Mouse (Mus musculus) monocyte, adult 2 months (primary cell): ENCODE results near the gene E4f1.

Source experiments
- DNase-seq, 2 experiments: peaks; one replicate each; pipeline ENCODE4 v3.0.0; 2022; ENCODE audit warnings: low spot score in 2 of 2, low read depth in 1 of 2

The E4f1 gene

GRCm38 (mm10) chr17:24483495-24483894 is 13.4 kb upstream of the E4f1 start:
- DNase-seq, result no peak

GRCm38 (mm10) chr17:24481027-24481815 is 11.1 kb upstream of the E4f1 start:
- DNase-seq, result no peak

GRCm38 (mm10) chr17:24480201-24480826 is 10.2 kb upstream of the E4f1 start:
- no peak for DNase-seq

- no peak for DNase-seq
These were observed 9.3 kb upstream of the E4f1 start for GRCm38 (mm10) chr17:24479431-24479830.

GRCm38 (mm10) chr17:24478663-24479380 is 8.7 kb upstream of the E4f1 start, which contains the start of gene Mlst8:
TSS of gene Mlst8 (minus strand) at chr17:24479078.
- peak; percentile 89 to 96 for DNase-seq

GRCm38 (mm10) chr17:24477985-24478600 is 8.0 kb upstream of the E4f1 start:
- no peak for DNase-seq

- no peak for DNase-seq
These were observed 7.2 kb upstream of the E4f1 start for GRCm38 (mm10) chr17:24477053-24477984.

- DNase-seq, result no peak
These were observed 6.1 kb upstream of the E4f1 start for GRCm38 (mm10) chr17:24476022-24476776.

GRCm38 (mm10) chr17:24475586-24475985 is 5.5 kb upstream of the E4f1 start:
- DNase-seq, result no peak

GRCm38 (mm10) chr17:24474557-24474956 is 4.4 kb upstream of the E4f1 start:
- no peak for DNase-seq

- DNase-seq, result no peak
These were observed 3.6 kb upstream of the E4f1 start, which contains the start of gene Bricd5 for GRCm38 (mm10) chr17:24473612-24474275. TSS of gene Bricd5 (plus strand) at chr17:24473884.

GRCm38 (mm10) chr17:24472512-24472911 is 2.4 kb upstream of the E4f1 start:
- no peak for DNase-seq

- no peak for DNase-seq
These were observed 801 bp upstream of the E4f1 start for GRCm38 (mm10) chr17:24470701-24471527.

GRCm38 (mm10) chr17:24469336-24469909 is 690 bp downstream of the E4f1 start:
- no peak for DNase-seq

GRCm38 (mm10) chr17:24468636-24469246 is 1.4 kb downstream of the E4f1 start:
- no peak for DNase-seq

- no peak for DNase-seq
These were observed 6.6 kb downstream of the E4f1 start for GRCm38 (mm10) chr17:24463374-24464133.

GRCm38 (mm10) chr17:24462932-24463331 is 7.2 kb downstream of the E4f1 start:
- no peak for DNase-seq
